Mouse (Mus musculus): ENCODE data around the gene Sh3pxd2b.

DNA sequence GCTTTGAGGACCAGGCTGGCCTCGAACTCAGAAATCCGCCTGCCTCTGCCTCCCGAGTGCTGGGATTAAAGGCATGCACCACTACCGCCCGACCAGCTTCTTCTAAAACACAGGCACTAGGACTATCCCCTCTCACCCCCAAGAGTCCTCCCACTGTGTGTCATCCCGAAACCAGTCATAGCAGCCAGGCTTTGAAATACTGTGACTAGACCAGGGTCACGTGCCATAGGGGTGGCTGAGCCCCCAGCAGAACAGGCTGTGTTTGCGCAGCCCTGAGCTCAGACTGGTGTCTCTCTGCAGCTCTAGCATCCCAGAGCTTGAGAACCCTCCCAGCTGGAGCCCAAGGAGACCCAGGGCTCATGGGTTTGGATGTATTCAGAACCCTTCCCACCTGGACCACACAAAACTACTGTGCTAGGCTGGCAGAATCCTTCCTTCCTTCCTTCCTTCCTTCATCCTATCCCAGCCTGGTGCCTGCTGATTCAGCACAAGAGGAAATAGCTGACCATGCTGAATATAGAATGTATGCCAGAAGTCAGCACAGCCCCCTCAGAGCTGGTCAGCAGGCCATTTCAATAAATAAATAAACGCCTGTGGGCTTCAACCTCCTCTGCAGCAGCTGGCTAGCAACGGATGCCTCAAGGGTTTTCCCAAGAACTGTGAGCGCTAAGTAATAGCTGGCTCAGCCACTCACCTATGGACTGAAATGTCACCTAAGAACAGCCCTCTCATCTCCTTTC is 62.4 kb downstream of the Sh3pxd2b start:
- TF ChIP-seq CTCF (IDR thresholded peaks at IDR 0.05): no peak
- TF ChIP-seq EP300 (IDR thresholded peaks at IDR 0.05): no peak

Measured in lung, postnatal 0 days (tissue).